Mouse (Mus musculus): Measurements from ENCODE around the gene Zfp683.

Zfp683 gene

DNA sequence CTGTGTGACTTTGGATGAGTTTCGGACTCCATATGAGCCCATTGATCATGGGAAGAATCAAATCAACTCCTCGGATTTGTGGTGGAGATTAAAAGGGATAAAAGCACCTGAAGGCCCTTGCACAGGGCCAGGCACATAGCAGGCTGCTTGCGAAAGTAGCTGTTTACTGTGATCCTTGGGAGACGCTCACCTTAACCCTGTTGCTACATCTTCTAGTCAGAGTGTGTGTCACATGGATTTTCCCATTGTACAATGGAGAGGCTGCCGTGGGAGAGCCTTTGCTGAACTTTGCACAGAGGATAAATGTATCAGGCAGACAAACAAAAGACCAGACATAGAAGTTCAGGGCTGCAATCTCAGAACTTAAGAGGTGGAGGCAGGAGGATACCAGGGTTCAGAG lies 1.7 kb upstream of the Zfp683 start:
- DNase-seq (ENCODE audit: low spot score), result peak; percentile 80

DNA sequence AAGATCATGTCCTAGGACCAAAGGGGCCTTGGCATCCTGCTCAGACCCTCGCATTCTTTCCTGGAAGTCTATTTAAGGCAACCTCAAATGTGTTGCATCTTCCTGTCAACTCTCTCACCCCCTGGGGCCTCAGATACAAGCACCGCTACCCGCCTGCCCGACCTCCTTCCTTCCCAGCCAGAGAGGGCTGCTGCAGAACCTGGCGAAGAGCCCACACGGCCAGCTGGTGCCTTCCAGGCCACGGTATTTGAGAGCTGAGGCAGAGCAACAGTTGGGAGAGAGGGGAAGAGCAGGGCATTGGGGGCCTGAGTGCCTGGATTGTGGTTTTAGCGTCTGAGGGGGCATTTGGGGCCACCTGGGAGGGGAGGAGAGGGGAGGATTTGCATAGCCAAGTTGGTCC lies 1.1 kb upstream of the Zfp683 start:
- DNase-seq (ENCODE audit: low spot score), result no peak

DNA sequence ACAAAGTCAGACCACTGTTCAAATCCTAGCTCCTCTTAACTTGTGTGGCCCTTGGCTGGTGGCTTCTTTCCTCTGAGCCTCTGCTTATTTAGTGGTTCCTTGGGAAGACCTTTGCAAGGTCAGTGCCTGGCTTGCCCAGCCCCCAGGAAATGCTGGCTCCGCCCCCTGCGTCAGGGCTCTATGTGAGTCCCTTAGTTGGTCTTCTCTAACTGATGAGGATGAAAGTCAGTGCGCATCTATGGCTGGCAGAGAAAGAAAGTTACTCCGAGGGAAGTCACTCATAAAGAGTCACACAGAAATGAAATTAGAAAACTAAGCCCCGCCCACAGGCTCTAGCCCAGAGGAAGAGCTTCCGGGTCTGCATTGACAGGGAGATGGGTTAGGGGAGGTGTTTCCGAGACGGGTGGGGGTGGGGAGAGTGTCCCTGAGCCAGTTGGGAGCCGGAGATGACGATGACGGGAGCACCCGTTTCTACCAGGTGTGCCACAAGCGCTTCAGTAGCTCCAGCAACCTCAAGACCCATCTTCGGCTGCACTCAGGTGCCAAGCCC lies 4.6 kb downstream of the Zfp683 start:
- no peak for DNase-seq (ENCODE audit: low spot score)

DNA sequence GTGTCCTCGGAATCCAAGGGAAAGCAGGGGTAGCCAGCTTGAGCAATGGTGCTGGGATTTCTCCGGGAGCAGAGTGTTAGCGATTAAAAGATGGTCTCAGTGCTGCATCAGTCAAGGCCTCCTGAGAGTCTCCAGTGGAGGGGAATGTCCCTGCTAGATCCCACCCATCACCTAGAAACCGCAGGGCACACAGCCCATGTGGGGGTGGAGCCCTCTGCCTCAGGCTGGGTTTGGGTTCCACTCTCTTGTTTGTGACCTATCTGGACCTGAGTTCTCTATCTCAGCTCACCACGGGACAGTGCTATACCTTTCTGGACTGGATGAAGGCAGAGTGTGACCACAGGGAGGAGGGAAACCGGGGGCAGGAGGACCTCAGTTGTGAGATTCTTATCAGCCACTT lies 5.3 kb downstream of the Zfp683 start:
- DNase-seq (ENCODE audit: low spot score), result no peak

DNA sequence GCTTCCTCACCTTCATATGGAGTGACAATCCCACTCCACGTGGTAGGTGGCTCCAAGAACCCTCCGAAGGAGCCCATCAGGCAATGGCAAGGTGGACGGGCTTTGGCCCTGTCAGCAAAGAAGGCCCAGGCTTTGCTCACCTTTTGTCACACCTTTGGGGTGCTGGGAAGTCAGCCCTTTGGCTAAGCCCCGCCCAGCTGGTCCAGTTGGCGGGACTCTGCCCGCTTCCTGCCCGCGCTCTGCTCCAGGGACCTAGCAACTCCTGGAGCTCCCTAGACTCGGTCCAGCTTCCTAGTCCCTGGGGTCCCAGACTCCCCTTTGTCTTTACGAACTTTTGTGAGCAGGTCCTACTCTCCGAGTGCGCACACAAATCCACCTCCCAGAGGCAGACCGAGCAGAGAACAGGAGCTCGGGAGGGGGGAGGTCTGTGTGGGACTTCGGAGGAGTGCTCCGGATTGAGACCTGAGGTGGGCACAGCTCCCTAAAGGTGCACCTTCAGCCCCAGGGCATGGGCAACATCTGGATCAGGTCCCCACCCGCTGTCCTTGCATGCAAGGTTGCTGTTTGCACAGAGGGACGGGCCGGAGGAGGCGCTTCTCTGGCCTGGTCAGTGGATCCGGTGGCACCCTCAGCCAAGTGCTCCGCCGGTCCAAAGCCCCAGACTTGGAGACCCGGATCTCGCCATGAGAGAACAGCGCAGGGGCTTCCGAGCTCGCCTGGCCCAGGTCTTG lies 6.7 kb downstream of the Zfp683 start, which contains the start of gene Crybg2:
TSS of gene Crybg2 (plus strand) at position 681 of the 731 bp plus-strand sequence.
- no peak for DNase-seq (ENCODE audit: low spot score)

DNA sequence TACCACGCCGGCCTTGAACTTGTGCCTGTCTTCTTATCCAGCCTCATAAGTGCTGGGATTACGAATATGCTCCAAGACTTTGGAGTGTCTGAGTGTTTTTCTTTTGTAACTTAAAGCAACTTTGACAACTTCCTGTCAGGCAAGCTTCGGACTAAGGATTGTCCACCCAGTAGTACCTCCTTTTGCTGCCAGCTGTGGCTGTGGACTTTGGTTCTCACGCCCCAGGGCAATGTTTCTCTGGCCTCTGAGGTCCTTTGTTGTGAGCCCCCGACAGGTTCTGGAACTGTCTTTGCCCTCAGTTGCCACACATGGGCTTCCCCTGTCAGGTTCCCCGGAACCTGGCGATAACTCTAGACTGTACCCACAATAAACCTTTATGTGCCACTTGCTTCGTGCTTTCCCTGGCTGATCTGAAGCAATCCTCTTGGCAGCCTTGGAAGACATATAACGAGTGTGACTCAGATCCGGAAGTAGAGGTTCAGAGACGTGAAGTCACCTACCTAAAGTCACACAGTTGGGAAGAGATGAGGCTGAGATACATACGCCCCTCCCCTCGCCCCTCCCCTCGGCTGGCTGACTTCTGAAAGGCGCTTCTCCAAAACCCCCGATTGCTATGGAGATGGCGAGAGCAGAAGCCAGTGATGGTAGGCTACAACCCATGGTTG lies 7.7 kb downstream of the Zfp683 start:
- no peak for DNase-seq (ENCODE audit: low spot score)

DNA sequence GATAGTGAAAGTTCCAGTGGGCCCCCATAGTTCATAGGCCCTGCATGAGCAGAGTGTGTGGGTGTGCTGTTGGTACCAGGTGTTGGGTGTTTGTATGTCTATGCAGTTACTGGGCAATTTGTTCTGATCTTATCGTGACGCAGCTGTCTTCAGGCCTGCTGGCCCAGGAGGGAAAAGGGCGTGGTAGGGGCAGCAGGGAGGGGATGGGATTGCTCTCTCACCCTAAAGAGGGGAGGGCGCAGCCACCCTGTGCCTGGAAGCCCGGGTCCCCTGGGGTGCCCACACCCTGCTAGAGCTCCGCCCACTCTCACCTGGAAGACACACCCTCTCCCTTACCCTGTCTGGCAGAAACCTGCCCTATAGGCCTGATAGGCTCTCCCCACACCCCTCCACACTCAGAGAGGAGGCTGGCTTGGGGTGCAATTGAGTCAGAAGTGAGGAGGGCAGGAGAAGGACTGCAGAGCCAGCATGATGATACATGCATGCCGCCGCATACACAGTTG lies 8.4 kb downstream of the Zfp683 start:
- DNase-seq (ENCODE audit: low spot score), result no peak

DNA sequence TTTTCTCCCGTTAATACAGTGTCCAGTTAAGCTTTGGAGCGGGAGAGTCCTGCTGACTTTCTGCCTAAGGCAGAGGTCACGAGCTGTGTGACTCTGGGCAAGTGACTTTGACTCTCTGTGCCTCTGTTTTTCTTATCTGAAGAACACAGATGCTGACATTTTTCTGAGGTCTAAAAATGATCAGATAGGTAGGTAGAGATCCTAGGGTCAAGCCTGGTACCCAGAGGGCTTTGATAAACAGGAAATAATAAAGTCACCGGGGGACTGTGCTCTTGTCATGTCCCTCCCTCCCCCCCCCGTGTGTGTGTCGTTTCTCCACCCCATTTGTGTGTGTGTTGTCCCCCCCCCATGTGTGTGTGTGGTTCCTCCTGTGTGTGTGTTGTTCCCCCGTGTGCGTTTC lies 8.9 kb downstream of the Zfp683 start:
- DNase-seq (ENCODE audit: low spot score), result no peak

DNA sequence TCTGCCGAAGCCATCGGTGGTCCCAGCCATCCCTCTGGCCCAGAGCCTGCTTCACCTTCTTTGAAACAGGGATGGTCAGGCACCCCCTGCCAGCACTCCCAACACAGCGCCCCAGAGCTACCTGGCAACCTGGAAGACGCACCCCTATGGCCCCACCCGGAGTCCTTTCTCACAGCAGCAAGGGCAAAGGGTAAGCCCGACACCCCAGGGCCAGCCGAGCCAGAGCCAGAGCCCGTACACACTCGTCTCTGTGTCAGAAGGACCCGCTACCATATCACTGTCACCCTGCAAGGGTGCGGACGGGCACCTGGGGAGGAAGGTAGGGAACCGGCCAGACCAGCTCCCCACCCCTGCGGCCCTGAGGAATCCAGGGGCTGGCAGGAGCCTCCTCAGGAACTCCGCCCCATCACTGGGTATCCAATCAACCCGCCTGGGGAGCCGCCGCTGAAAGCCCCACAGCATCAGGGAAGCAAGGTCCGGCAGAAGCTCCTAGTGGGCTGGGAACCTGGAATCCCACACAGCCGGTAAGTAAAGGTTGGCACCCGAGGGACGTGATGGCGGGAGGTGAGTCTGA lies 11.9 kb downstream of the Zfp683 start:
- no peak for DNase-seq (ENCODE audit: low spot score)

DNA sequence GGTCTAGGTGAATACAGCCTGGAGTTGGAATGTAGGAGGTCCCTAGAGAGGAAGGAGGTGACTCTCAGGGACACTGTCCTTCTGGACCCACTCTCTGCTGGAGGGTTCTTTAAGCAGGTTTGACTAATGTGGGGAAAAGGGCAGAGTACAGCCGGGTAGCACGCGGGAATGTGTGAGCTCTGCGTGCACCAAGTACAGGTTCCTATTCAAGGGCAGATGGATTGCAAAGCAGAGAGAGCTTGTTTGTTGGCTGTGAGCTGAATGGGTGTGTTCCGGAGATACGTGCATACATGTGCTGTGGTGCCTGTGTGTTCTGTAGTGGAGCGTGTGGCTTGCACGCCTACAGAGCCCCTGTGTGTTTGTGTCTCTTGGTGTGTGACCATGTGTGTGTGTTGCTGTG lies 13.7 kb downstream of the Zfp683 start:
- DNase-seq (ENCODE audit: low spot score), result no peak

DNA sequence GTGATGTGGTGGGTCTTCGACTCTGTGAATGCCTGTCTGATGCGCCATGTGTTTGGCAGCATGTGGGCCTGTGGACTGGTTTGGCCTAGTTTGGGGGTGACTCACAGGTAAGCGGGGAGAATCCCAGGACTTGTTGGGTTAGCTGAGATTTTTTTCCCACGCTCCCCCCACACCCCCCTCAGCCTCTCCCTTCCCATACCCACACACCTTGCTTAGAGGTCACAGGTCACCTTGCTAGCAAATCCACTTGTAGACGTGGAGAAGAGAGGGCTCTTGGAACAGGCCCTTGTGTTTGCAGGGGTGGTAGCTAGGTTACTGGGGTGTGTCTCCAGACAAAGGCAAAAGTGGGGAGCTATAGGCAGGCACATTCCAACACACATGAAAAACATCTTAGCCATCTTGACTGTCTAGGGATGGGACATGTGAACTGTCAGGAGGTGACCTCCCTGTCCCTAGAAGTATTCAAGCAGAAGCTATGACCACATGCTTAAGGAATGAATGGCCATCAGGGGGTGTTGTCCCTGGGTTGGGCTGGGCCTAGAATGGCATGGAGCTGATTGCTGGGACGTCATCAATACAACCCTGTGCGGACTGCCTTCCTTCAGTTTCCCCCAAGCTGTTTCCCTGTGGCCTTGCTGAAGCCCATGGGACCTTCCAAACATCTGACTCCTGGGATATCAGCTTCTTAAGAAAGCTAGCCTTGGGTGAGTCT lies 14.4 kb downstream of the Zfp683 start:
- DNase-seq (ENCODE audit: low spot score), result no peak

DNA sequence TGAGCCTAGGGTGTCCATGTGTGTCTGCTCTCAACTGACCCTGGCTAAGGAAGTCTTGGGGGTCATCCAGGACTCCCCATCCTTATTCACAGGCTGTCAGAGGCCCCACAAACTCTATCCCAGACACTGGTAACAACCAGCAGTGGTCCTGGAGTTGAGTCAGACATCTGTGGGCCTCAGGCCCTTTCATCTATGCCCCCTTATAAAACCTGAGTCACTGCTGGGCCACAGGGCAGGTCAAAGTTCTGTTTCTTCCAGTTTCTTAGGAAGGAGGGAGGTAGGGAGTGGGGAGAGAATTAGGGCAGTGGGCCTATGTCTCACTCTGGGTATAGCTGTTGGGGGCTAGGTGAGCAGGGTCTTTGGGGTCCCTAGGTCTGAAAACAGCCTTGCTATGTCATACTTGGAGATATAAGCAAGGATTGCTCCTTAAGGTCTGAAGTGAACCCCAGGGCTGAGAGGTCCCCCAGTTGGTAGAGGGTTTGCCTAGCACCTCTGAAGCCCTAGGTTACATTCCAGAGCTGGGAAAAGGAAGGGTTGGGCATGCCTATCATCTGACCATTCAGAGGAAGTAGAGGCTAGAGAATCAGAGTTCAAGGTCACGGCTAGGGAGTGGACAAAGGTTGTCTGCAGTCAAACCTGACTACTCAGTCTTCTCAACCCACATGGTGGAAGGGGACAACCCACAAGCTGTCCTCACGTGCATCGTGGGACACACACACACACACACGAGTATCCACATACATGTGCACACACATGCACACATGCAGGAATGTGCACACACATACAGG lies 15.3 kb downstream of the Zfp683 start:
- no peak for DNase-seq (ENCODE audit: low spot score)

DNA sequence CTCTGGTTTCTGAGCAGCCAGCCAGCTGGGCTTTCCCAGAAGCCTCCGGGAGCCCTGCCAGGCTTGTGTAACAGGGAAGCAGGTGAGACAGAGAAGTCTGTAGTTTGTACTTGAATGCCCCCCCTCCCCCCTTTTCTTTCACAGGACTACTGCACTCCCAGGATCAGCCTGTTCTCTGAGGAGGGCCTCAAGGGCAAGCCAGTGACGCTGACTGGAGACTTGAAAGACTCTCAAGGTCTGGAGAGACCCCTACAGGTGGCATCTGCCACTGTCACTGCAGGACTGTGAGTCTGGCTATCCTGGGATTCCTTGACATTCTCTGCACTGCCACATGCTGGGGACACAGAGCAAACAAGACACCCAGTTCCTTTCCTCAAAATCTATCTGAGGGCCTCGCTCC lies 25.1 kb downstream of the Zfp683 start:
- peak; percentile 73 for DNase-seq (ENCODE audit: low spot score)

DNA sequence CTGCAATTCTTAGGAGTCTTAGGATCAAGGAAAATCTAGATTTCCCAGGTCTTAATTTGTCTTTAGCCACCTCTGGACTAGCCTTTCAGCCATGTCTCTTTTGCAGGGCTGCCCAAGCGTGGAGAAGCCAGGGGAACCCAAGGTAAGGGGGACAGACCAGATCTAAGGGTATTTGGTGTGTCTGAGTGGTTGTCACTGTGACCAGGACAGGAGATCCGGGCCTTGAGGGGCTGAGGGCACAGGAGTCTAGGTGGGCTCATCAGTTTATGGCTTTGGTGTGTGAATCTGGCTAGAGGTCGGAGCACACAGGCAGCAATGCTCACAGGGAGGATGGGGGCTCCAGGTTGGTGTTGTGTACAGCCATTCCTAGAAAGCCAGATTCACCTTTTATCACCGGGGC lies 27.0 kb downstream of the Zfp683 start:
- DNase-seq (ENCODE audit: low spot score), result no peak

DNA sequence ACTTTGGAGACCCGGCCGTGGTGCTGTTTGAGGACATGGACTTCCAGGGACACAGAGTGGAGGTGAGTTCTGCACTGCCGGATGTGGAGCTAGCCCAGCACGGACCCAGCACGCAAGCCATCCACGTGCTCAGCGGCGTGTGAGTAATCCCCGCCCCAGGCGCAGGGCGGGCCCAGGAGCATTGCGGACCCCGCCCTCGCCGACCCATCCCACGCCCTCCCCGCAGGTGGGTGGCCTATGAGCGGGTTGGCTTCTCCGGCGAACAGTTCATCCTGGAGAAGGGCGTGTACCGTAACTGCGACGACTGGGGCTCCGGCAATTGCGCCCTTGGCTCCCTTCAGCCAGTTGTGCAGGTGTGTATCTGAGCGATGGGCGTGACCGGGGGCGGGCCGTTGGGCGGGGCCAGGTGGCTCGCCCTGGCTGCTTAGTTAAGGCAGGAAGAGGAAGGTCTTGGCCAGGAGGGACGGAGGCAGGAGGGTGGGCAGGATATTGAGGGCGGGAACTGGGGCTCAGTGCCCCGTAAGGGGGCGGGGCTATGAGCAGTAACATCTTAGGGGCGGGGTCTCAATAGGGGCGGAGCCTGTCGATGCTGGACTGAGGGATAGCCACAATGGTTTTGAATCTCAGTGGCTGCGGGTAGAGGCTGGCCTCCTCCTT lies 28.2 kb downstream of the Zfp683 start:
- DNase-seq (ENCODE audit: low spot score), result peak; percentile 96

DNA sequence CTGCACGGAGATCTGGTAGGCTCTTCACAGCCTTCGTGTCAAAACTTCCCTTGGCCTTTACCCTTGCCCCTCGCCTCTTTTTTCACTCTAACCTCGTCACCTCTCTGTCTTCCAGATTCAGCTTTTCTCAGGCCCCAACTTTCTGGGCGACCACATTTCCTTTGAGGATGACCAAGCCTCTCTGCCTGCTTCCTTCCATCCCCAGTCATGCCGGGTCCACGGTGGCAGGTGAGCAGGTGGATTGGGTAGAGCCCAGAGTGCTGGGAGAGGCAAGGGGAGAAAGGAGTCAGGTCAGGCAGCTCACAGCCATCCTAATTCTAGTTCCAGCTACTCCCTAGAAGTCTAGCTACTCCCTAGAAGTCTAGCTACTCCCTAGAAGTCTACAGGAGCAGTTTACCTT lies 28.8 kb downstream of the Zfp683 start:
- no peak for DNase-seq (ENCODE audit: low spot score)

DNA sequence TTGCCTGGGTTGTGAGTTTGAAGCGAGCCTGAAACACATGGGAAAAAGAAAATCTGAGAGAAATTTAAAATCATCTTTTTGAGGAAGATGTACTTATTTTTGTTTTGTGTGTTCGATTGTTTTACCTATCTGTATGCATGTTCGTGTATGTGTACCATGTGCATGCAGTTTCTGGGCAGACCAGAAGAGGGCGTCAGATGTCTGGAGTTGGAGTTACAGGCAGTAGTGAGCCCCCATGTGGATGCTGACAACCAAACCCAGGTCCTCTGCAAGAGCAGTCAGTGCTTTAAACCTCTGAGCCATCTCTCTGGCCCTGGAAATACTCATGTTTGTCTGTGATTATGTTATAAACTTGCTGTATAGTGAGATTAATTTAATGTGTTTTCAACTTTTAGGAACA lies 31.4 kb downstream of the Zfp683 start:
- no peak for DNase-seq (ENCODE audit: low spot score)

DNA sequence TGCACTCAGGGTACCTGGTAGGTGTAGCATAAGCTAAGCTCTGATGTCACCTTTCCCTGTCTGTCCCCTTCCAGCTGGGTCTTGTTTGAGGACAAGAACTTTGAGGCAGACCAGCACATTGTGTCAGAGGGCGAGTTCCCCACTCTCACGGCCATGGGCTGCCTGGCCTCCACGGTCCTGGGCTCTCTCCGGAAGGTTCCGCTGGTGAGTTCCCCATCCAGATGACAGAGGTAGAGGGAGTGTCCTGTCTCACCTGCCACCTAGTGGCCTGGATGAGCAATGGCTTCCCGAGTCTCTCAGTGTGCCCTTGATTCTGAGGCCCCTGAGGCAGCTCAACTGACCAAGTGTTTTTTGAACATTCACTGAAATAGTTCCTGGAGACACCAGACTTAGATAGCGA lies 33.8 kb downstream of the Zfp683 start:
- DNase-seq (ENCODE audit: low spot score), result peak; percentile 26

DNA sequence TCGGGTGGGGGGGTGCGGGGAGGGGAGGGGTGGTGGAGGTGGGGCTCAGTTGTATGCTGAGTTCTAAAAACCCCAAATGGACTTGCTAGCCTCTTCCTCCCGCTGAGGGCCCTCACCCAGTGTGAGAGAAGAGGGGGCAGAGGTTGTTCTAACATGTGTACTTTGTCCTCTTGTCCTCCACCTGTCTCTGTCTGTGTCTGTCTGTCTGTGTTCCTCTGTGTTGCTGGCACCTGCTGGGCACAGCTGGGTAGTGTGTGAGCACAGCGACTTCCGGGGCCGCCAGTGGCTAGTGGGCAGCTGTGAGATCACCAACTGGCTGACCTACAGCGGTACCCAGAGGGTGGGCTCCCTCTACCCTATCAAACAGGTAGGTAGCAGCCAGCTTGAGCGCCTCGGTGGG lies 35.4 kb downstream of the Zfp683 start:
- DNase-seq (ENCODE audit: low spot score), result peak; percentile 38

DNA sequence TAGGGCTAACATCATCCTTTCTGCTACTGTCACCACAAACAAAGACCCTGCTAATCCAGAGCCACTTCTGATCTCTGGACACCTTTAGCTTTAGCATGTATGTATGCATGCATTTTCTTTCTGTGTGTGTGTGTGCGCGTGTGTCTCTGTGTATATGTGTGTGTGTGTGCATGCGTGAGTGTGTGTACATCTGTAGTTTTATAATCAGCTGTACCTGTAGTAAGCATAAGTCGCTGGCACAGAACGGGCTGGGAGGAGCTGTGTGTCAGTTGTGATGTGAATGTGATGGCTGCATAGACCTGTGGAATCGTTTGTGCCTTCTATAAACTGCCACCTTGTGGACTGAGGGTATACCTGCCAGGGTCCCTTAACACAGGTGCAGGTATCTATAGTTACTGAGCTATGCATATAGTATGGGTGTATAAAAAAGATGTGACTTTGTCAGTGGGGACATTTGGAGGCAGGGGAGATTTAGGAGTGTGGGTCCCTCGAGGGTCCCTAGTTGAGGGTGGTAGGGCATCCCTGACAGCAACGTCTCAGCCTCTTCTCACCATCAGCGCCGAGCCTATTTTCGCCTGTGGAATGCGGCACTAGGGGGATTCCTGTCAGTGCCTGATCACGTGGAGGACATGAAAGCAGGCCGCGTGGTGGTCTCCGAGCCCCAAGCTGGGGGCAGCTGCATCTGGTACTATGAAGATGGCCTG lies 37.0 kb downstream of the Zfp683 start:
- no peak for DNase-seq (ENCODE audit: low spot score)

DNA sequence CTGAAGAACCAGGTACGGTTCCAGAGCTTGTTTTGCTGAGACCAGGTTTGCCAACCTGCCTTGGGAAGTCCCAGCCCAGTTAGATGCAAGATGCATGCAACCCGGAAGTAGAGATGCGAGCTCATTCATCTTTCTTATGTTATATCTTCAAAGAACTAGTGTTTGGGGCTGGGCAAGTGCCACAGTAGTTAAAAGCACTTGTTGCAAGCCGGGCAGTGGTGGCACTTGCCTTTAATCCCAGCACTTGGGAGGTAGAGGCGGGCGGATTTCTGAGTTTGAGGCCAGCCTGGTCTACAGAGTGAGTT lies 37.5 kb downstream of the Zfp683 start:
- no peak for DNase-seq (ENCODE audit: low spot score)

Data from yolk sac, embryonic 10.5 days (tissue).